Mouse (Mus musculus): ENCODE data around the gene Ccdc90b. TPM values are rescaled to one million over a fixed set of nuclear protein-coding genes. Genes with fewer than 3 reads are reported as not detected.

The Ccdc90b gene
- total RNA-seq, 2 experiments from 2014 or later: 36.6 to 46.4 TPM

Other genes starting within 250 kb of the Ccdc90b start
- 1 to 10 TPM; 6.5 to 8.3 TPM for gene Ankrd42, start 76.0 kb downstream of the Ccdc90b start, total RNA-seq (2021)
- 10 to 100 TPM; 46.2 to 60.4 TPM for gene Pcf11, start 108.8 kb downstream of the Ccdc90b start, total RNA-seq (2021)
- gene Rab30, start 180.5 kb downstream of the Ccdc90b start, total RNA-seq (2021): 1 to 10 TPM; 4.4 to 8.0 TPM